Mouse (Mus musculus): ENCODE data around the gene B3gnt7. TPM values are rescaled to one million over a fixed set of nuclear protein-coding genes. Genes with fewer than 3 reads are reported as not detected.

The B3gnt7 gene
- polyA plus RNA-seq, 1 experiment from 2014 or later, result 5.9 TPM

DNA sequence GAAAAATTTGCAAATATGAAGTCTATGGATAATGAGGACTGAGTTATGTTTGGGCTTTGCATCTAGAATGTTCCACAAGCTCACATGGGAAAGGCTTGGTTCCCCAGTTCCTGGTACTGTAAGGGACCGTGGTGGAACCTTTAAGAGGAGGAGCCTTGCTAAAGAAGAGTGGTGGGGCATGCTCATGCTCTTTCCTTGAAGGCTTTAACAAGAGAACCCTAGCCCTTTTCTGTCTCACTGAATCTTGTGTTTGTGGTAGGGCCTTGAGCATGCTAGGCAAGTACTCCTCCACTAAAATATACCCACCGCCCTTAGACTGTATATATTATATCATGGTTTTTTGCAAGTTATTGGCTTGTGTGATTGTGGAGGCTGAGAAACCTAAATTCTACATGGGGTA, 39.7 kb downstream of the B3gnt7 start:
- no peaks in the 10 kb centered on the region for H3K36me3 ChIP-seq (ENCODE audit: insufficient read depth, low read length)
- ATAC-seq (no peak), DNase-seq (ENCODE audit: low spot score) (no peak)
- 91% methylated on average over 2 of the region's 2 CpGs for WGBS
- no peak for TF ChIP-seq CTCF (IDR thresholded peaks at IDR 0.05)
- no peak for TF ChIP-seq EP300 (IDR thresholded peaks at IDR 0.05)
- no peak overlapping the region for H3K27ac ChIP-seq (ENCODE audit: low read length)
- no peaks in the 10 kb centered on the region for H3K27me3 ChIP-seq (replicated peaks; ENCODE audit: insufficient read depth, low read length)
- no peaks in the 10 kb centered on the region for H3K4me1 ChIP-seq (ENCODE audit: insufficient read depth, low read depth, low read length)
- no peak overlapping the region for H3K4me2 ChIP-seq (replicated peaks; ENCODE audit: low read depth, low read length)
- H3K4me3 ChIP-seq (ENCODE audit: low read depth, low read length), result no peak overlapping the region
- no peaks in the 10 kb centered on the region for H3K9me3 ChIP-seq (ENCODE audit: low read length)
- H3K9ac ChIP-seq (replicated peaks; ENCODE audit: low read depth), result no peak overlapping the region

DNA sequence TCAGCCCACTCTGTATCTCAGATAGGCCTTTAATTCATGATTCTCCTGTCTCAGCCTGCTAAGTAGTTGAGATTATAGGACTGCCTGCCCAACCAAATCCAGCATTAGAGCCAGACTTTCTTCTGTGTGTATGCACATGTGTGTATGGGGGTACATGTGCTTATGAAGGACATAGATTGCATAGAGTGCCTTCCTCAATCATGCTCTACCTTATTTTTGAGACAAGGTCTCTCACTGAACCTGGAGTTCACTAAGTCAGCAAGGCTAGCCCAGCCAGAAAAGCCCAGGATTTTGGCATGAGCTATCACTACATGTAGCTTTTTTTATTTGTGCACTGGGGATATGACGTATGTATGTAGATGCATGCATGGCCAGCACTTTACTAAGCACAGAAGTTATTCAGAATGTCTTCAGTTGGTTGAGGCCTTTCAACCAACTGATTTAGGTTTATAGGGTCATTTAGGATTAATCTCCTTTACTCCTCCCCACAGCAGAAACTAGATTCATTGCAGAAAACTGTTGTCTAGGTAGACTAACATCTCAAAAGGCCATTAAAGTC, 40.5 kb downstream of the B3gnt7 start:
- Histone ChIP-seq H3K9ac (replicated peaks; ENCODE audit: low read depth) (no peak overlapping the region), H3K36me3 (ENCODE audit: insufficient read depth, low read length) (no peaks in the 10 kb centered on the region), H3K4me1 (ENCODE audit: insufficient read depth, low read depth, low read length) (no peaks in the 10 kb centered on the region), H3K9me3 (ENCODE audit: low read length) (no peaks in the 10 kb centered on the region), H3K27ac (ENCODE audit: low read length) (no peak overlapping the region), H3K4me3 (ENCODE audit: low read depth, low read length) (no peak overlapping the region), H3K27me3 (replicated peaks; ENCODE audit: insufficient read depth, low read length) (no peaks in the 10 kb centered on the region), H3K4me2 (replicated peaks; ENCODE audit: low read depth, low read length) (no peak overlapping the region)
- ATAC-seq, result no peak
- no peak for TF ChIP-seq CTCF (IDR thresholded peaks at IDR 0.05)
- TF ChIP-seq EP300 (IDR thresholded peaks at IDR 0.05), result no peak
- DNase-seq (ENCODE audit: low spot score), result no peak
- 97% methylated on average over 1 of the region's 1 CpGs for WGBS

DNA sequence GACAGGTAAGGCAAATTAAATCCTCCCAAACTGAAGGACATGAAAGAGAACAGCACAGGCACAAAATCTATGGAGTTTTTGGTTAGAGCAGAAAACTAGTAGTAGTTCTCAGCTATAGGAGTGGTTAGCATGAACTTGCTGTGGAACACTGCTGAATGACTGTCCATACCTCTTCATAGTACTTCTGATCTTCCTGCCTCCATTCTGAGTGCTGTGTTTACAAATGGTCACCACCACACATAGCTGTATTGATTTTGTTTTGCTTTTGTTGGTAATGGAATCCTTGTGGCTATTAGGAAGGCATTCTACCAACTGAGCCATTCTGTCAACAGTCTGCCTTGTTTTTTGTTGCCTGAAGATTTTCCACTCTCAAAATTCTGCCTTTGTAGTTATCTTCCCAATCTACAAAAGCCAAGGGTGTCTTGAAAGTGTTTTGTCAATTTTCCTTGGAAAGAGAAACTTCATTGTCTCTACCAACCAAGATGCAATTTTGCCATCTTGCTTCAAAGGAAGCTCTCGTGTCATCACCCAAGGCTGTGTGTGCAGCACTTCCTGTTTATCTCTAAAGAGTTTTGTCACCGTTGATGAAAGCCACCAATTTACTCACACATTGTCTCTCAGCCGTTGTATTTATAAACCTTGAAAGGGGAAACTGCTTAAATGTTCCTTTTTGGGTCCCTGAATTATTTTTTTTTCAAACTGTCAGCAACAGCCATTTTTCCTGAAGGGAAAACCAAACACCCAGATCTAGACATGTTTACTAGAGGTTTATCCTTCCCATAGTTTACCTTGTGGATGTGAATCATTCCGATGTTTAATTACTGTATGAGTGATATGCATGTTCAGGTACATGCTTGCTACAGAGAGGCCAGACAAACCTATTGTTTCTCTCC, 41.6 kb downstream of the B3gnt7 start:
- no peaks in the 10 kb centered on the region for H3K27me3 ChIP-seq (replicated peaks; ENCODE audit: insufficient read depth, low read length)
- peak; percentile 65 for DNase-seq (ENCODE audit: low spot score)
- WGBS, result 36% methylated on average over 4 of the region's 4 CpGs
- H3K9me3 ChIP-seq (ENCODE audit: low read length), result no peaks in the 10 kb centered on the region
- H3K4me1 ChIP-seq (ENCODE audit: insufficient read depth, low read depth, low read length), result no peaks in the 10 kb centered on the region
- TF ChIP-seq CTCF (IDR thresholded peaks at IDR 0.05) (no peak), EP300 (IDR thresholded peaks at IDR 0.05) (0 out of 2 replicates have a peak, but pooled peaks have one; percentile 25)
- ATAC-seq, result no peak
- no peak overlapping the region for H3K4me2 ChIP-seq (replicated peaks; ENCODE audit: low read depth, low read length)
- H3K4me3 ChIP-seq (ENCODE audit: low read depth, low read length), result no peak overlapping the region
- H3K9ac ChIP-seq (replicated peaks; ENCODE audit: low read depth), result no peak overlapping the region
- H3K36me3 ChIP-seq (ENCODE audit: insufficient read depth, low read length), result no peaks in the 10 kb centered on the region
- no peak overlapping the region for H3K27ac ChIP-seq (ENCODE audit: low read length)

DNA sequence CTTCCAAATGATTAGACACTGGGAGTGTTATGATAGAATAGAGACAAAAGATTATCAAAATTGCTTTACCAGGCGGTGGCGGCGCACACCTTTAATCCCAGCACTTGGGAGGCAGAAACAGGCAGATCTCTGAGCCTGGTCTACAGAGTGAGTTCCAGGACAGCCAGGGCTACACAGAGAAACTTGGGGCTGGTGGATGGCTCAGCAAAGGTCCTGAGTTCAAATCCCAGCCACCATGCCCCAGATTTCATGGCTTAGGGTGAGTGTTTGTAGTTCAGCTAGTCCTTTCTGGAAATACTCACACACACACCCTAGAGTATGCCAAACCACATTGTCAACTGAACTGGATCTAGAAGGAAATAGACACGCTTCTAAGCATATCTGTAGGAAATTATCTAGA, 42.4 kb downstream of the B3gnt7 start:
- WGBS, result 88% methylated on average over 4 of the region's 4 CpGs
- Histone ChIP-seq H3K4me2 (replicated peaks; ENCODE audit: low read depth, low read length) (no peak overlapping the region), H3K4me1 (ENCODE audit: insufficient read depth, low read depth, low read length) (no peaks in the 10 kb centered on the region), H3K9me3 (ENCODE audit: low read length) (no peaks in the 10 kb centered on the region), H3K9ac (replicated peaks; ENCODE audit: low read depth) (no peak overlapping the region), H3K27me3 (replicated peaks; ENCODE audit: insufficient read depth, low read length) (no peaks in the 10 kb centered on the region), H3K4me3 (ENCODE audit: low read depth, low read length) (no peak overlapping the region), H3K36me3 (ENCODE audit: insufficient read depth, low read length) (peaks cover 5% of the 10 kb centered on the region; the same call in 1 of the 2 replicates), H3K27ac (ENCODE audit: low read length) (no peak overlapping the region)
- ATAC-seq, result no peak
- no peak for DNase-seq (ENCODE audit: low spot score)
- TF ChIP-seq EP300 (IDR thresholded peaks at IDR 0.05) (no peak), CTCF (IDR thresholded peaks at IDR 0.05) (no peak)

DNA sequence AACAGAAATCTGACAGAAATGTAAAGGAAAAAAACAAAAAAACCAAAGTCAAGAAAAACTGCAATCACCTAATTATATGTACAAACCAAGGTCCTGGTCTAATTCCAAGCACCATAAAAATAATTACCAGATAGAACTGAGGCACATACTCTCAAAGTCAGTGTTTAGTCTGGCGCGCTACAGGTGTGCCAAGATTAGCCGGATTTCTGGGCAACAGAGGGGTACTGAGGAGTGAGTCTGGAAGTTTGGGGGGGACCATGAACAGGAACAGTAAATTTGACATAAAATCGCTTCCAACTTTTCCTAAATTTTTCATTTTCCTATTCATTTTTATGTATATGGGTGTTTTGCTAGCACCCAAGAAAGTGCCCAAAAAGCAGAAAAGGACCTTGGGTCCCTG, 43.3 kb downstream of the B3gnt7 start:
- Histone ChIP-seq H3K4me1 (ENCODE audit: insufficient read depth, low read depth, low read length) (no peaks in the 10 kb centered on the region), H3K36me3 (ENCODE audit: insufficient read depth, low read length) (peaks cover 13% of the 10 kb centered on the region; the same call in 1 of the 2 replicates), H3K9me3 (ENCODE audit: low read length) (no peaks in the 10 kb centered on the region), H3K27ac (ENCODE audit: low read length) (no peak overlapping the region), H3K9ac (replicated peaks; ENCODE audit: low read depth) (no peak overlapping the region), H3K27me3 (replicated peaks; ENCODE audit: insufficient read depth, low read length) (no peaks in the 10 kb centered on the region), H3K4me2 (replicated peaks; ENCODE audit: low read depth, low read length) (no peak overlapping the region), H3K4me3 (ENCODE audit: low read depth, low read length) (no peak overlapping the region)
- 94% methylated on average over 4 of the region's 4 CpGs for WGBS
- ATAC-seq (no peak), DNase-seq (ENCODE audit: low spot score) (no peak)
- TF ChIP-seq CTCF (IDR thresholded peaks at IDR 0.05) (no peak), EP300 (IDR thresholded peaks at IDR 0.05) (no peak)

DNA sequence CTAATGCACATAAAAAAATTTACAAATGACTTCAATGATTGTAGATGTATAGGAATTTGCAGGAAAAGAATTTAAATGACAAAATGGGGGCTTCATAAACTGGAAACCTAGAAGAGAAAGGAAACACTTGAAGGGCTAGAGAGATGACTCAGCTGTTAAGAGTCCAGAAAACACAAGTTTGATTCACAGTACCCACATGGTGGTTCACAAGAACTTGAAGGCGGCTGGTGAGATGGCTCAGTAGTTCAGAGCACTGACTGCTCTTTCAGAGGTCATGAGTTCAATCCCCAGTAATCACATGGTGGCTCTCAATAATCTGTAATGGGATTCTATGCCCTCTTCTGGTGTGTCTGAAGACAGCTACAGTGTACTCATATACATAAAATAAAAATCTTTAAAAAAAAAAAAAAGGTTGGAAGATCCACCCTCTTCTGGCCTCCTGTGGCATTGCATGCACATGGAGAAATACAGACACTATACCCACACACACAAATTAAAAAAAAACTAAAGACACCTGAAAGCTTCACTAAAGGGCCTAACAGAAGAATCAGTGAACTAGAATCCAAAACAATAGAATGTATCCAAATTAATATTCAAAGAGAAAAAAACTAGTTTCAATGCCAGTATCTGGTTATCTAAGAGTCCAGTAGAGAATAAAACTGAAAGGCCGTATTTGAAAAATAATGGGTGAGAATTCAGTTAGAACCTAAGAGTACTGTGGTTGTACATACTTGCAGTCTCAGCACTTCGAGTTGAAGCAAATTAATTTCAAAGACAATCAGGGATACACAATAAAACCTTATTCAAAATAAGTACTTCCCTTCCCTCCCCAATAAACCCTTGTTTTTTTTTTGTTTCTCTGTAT, 44.5 kb downstream of the B3gnt7 start:
- TF ChIP-seq EP300 (IDR thresholded peaks at IDR 0.05), result no peak
- TF ChIP-seq CTCF (IDR thresholded peaks at IDR 0.05), result peak; percentile 17; the same call in 1 of the 2 replicates
- H3K36me3 ChIP-seq (ENCODE audit: insufficient read depth, low read length), result peaks cover 16% of the 10 kb centered on the region; the same call in 1 of the 2 replicates
- ATAC-seq (no peak), DNase-seq (ENCODE audit: low spot score) (no peak)
- H3K9me3 ChIP-seq (ENCODE audit: low read length), result no peaks in the 10 kb centered on the region
- H3K27me3 ChIP-seq (replicated peaks; ENCODE audit: insufficient read depth, low read length), result no peaks in the 10 kb centered on the region
- H3K4me1 ChIP-seq (ENCODE audit: insufficient read depth, low read depth, low read length), result no peaks in the 10 kb centered on the region
- WGBS, result 80% methylated on average over 3 of the region's 3 CpGs
- H3K4me3 ChIP-seq (ENCODE audit: low read depth, low read length), result no peak overlapping the region
- no peak overlapping the region for H3K4me2 ChIP-seq (replicated peaks; ENCODE audit: low read depth, low read length)
- no peak overlapping the region for H3K9ac ChIP-seq (replicated peaks; ENCODE audit: low read depth)
- no peak overlapping the region for H3K27ac ChIP-seq (ENCODE audit: low read length)
